Mouse (Mus musculus): ENCODE measurements at regions not wholly inside any gene's neighbourhood (a gene's known extent, or its start where the extent isn't known, plus 50 kb on each side); places are given as distances from the start of the nearest gene placed in this dataset.
A peak's percentile ranks its signal among the peaks of the same experiment; 100 is the strongest.

DNA sequence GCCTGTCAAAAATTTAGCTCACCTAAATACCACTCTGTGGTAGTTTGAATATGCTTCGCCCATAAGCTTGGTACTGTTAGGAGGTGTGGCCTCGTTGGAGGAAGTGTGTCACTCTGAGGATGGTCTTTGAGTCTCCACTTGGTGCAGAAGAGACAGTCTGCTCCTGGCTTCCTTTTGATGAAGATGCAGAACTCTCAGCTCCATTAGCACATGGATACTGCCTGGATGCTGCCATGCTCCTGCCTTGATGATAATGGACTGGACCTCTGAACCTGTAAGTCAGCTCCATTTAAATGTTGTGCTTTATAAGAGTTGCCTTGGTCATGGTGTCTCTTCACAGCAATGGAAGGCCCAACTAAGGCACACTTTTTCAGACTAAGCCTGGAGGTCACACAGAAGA, 56.9 kb upstream of the Pik3r1 start:
- DNase-seq (ENCODE audit: low read depth) = no peak

DNA sequence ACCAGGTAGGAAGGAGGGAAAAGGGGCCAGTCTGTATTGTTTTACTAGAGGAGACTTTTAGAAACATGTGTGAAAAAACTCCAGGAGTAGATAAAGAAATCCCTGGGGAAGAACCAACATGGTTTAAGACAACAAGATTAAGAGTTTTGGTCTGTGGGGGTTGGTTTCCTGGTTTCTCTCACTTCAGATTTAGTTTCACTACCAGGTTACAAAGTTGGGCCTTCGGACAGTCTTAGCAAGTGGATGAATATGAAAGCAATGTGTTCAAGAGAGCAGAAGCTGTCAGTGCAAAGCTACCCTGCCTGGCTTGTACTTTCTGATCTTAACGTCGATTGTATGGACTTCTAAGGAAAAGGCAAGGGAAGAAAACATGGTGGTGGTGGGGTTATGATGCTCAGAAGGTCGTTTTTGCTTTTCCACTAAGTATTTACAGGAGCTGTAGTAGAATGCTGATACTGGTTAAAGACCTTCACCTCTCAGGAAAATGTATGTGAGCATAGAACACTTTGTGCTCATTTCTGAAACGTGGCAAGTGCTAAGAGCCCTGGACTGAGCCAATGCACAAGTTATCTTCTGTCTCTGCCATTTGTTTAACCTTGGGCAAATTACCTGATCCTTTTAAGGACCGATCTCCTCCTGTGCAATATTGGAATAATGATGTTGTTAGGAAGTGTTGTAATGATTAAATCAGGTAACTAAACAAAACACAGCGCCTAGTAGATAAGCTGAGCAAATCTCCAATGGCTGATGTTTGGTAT, 64.0 kb upstream of the Pik3r1 start:
- no peak for DNase-seq (ENCODE audit: low read depth)

DNA sequence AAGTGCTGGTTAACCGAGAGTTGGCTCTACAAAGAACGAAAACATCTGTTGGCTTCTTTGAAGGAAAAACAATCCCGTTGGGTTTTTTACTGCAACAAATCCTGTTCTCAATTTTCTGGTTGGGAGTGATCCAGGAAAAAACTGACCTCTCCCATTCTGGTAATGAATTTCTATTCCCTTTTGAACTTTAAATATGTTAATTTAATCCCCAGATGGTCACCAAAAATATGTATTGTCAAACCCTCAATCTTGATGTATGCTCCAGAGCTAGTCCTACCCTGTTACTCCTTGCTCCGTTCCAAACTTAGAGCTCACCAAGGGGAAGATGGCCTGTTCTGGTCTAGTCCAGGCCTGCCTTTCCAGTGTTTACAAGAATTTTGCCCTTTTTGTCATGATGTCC, 66.5 kb upstream of the Pik3r1 start:
- DNase-seq (ENCODE audit: low read depth) = no peak

DNA sequence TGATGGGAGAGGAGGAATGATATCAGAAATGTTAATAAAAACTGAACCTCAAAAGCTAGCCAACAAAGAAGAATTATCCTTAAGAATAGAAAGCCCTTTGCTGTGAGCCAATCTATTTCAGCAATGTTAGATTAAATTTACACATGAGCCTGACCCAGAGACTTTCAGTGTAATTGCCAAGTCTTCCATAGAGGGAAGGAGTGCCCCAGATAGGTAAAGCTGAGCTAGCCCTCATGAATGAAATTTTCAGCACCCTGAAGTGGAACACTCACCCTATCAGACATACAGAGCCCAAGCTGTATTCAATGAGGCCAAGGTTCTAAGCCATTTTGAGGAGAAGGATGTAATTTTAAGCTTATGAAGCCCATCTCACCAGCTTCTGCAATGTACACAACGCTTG, 69.0 kb upstream of the Pik3r1 start:
- DNase-seq (ENCODE audit: low read depth) = no peak

DNA sequence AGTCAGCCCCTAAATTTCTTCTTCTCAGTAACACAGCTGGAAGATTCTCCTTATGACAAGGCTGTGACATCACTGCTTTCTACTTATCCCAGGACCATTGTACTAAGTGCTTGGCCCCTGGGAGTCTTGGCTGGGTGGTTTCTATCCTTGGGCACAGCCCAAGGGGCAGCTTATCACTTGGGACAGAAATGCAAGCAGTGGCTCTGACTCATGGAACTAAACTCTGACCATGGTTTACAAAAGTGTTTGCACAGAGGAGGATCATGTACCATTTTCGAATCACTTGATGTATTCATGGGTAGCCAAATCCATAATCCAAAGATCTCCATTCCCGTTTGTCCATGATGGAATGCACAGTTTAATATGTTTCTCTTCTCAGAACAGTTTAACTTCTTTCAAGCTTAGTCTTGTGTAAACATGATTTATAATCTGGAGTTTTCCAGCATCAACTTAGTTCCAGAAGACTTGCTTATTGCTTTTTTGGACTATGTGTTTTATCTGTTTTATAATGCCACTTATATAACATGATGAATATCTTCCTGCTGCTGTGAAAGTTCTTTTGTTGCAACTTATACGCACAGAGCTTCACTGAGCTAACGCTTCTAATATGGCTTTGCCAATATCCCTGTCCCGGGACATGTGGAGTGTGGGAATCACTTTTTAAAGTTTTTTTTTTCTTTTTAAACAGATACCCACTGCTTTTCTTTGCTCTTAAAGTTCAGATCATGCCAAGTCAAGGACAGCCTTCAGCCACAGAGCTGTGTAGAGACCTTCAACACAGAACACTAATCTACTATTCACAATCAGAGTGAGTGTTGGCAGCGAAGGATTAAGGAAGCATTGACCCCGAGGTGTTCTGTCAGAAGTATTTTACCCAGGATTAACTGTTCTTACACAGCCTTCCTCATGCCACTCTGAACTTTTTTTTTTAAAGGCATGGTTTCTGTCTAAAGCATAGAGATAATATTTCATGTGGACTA, 76.7 kb upstream of the Pik3r1 start:
- DNase-seq (ENCODE audit: low read depth) = no peak

DNA sequence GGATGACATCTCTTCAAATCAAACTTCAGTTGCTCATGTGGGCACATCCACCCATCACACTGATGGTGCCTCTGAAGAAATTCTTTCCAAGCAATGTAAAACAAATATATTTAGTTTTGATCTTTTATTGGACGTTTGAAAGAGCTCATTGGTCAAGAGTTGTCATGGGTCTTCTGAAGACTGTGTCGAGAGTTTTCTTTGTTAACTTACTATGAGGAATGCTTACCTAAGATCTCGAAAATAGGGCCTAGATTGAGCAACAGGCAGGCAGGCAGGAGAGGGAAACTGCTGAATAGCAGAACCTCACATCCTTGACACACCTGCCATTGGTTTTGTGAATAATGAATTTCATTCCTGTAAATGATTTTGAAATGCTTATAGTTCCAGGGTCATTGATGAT, 78.0 kb upstream of the Pik3r1 start:
- no peak for DNase-seq (ENCODE audit: low read depth)

DNA sequence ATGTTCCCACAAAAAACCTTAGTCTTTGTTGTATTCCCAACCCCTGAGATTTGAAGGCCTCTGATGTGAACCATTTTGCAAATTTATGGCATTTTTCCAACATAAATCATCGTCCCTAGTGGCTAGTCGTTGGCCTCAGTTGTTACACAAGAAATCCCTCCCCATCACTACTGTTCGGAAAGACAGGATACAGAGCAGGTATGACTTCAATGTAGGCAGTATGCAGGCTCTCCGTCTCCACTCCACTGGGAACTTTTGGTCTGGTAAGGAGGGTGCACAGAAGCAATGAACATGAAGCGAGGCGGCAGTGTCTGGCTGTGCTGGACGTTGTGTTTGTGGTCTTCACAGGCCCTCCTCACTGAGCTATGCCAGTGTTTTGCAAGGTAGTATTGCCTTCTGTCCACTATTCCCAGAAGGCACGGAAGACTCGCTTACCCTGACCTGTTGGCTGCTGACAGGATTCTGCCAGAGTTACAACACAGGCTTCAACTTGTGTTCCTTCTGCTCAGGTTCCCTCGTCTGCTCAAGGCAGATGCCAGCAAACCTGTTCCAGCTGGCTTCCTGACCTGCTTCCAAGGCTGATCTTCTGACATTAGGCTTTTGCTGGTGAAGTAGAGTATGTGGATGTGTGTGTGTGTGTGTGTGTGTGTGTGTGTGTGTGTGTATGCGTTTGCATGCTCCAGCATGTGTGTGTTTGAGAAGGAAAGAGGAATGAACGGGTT, 80.0 kb upstream of the Pik3r1 start:
- DNase-seq (ENCODE audit: low read depth) = no peak

DNA sequence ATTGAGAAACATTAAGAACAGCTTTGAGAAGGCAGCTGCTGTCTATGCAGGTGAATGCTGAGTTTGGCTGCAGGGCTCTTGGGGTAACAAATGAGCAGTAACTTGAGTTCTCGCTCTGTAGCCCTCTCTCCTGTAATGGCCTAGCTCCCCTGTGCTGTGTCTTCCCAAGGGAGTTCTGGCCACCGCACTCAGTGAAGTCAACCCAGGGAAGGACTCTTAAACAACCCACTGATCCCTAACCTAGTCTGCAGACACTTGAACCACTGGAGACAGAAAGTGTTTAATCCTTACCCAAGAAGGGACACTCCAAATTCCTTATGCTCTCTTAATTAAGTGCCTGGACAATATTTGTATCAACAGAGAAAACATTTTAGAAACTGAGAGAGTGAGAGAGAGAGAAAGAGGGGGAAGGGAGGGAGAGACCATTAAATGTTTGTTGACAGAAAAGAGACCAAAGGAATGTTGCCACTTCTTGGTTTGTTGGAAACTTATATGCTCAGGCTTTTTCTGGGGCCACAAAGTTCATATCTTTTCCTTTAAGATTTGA, 80.7 kb upstream of the Pik3r1 start:
- DNase-seq (ENCODE audit: low read depth) = no peak

DNA sequence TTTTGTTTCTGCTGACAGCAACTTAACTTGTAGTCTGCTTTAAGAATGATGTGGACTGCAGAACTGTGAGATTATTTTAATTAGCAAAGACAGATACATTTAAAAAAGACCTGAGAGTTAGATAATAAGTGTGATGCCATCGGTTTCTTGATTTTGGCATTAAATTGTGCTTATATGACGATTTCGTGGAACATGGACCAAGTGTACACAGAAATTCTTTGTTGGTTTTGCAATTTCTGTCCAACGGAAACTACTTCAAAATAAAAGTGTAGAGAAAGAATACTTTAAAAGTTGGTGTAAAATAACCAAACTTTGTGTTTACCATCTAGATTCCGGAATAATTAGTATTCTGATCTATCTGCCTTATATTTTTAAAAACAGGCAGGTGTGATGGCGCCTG, 81.4 kb upstream of the Pik3r1 start:
- no peak for DNase-seq (ENCODE audit: low read depth)

DNA sequence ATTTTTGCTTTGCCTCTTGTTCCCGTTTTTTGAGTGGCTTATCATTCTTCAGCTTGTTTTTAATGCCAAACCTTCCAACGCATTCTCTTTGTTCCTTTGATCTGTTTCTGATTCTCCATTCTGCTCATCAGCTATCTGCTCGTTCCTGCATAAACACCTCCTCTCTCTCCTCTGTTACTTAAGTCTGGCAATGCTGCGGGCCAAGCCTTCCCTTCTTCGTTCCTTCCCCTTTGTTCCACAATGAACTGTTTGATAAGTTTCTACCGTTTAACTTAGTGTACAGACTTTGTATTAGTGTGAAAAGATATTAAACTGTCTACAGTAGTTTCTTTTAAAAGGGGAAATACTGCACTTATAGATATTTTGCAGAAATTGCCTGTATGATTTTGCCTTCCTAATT, 83.3 kb upstream of the Pik3r1 start:
- DNase-seq (ENCODE audit: low read depth) = no peak

DNA sequence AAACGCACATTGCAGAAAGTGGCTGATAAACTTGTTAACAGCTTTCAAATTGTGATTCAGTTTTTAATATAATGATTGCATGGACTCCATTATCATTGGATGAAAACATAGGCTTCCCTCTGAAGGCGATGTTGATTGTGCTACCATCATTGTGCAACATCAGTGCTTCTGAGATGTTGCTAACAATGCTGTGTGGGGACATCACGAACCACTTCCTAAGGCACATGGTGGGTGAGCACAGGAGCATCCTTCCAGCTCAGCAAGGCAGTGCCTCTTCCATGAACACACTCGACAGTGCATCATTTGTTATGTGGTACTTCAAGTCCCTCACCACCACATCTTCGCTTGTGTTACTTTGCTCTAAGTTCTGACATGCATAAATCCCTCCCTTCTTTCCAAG, 84.9 kb upstream of the Pik3r1 start:
- peak; percentile 18 for DNase-seq (ENCODE audit: low read depth)

DNA sequence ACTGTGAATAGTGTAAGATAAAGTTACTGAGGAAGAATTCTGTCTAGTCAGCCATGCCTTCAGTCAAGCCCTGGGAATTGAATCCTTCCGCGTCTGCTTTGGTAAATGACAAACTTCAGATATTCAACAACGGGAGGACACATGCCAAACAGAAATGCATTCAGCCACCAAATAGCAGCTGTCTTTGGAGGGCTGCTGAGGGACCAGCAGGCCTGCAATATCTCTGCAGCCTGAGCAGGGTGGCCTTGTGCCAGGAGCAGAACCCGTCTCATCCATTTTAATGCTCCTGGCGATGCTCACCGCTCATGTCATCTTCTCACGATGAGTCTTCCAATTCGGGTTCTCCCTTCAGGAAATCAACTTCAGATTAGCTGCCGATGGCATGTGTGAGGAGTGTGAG, 87.1 kb upstream of the Pik3r1 start:
- DNase-seq (ENCODE audit: low read depth) = no peak

DNA sequence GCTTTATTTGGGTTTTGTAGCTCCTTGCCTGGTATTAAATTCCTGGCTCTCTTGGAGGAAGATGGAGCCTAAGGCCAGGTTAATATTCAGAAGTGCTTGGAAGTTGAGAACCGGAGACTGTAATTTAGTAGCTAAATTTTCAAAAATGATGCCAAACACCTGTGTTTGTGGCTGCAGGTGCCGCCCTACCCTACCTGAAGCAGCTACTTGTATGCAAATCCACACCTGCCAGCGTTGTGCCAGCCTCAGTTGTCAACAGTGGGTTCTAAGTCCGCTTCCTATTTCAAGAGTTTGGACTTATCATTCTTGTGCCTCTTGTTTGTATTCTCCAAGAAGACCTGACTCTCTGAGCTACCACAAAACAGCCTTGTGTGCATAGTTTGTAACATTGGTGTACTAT, 92.7 kb upstream of the Pik3r1 start:
- no peak for DNase-seq (ENCODE audit: low read depth)

DNA sequence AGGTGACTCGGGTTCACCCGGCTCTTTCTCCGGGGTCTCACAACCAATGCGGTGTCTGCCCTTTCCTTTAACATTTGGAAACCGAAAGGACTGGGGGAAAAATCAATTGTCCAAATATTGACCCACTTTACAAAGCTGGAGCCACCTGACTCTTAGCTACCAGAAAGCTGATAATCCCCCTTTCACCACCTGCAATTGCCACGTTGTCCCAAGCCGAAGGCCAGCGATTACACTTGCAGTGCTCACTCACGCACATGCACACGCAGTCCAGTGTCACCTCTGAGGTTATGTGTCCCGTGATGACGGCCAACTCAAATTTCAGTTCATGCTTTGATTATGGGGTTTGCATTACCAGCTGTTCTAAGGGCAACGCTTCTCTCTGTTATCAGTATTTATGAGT, 94.0 kb upstream of the Pik3r1 start:
- DNase-seq (ENCODE audit: low read depth) = no peak

DNA sequence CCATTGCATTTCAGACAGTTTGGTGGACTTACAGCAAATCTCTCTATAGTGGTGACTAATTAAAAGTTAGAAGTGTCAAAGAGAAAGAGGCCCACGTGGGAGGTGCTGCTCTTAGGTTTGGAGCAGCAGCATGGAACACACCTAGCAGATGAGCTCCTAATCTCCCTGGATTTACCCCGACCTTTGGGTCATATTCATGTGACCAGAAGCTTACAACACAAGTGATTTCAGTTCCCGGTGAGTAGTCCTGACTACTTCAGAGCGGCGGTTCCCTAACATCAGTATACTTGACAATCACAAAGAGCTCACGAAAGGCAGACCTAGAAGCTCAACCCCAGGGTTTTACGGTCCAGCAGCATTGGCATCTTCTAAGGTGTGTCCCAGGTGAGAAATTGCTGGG, 95.0 kb upstream of the Pik3r1 start:
- DNase-seq (ENCODE audit: low read depth) = no peak

DNA sequence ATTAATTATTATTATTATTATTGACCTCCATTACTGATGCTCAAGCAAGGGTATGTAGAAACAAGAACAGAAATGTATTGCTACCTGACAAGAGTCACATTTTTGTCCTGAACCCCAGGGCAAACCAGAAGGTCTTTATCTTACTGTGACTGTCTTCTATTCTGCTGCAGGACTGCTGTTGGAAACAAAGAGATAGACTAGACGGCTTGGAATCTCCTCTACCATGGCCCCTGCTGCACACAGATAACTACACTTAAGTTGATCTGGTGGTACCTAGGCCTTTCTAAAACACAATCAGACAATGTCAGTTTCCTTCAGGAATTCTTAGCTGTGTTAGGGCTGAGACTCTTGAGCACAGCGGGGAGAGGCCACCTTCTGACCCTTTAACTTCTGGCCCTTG, 95.6 kb upstream of the Pik3r1 start:
- no peak for DNase-seq (ENCODE audit: low read depth)

DNA sequence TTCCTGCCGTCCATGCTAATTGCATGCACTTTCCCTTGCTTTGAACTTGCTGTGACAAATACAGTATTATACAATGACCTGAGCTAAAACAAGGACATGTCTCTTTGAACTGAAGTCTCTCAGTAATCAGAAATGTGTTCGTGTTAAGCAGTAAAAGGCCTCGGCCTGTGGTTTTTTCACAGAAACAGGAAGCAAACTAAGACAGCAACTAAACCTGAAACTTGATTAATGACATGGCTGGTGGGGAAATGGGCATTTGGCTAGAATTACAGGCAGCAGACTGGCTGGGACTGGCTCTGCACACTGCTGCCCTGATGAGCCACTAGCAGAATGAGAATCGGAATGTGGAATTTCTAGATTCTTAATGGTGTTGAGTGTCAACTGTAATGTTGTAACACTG, 98.8 kb upstream of the Pik3r1 start:
- DNase-seq (ENCODE audit: low read depth) = peak; percentile 85

DNA sequence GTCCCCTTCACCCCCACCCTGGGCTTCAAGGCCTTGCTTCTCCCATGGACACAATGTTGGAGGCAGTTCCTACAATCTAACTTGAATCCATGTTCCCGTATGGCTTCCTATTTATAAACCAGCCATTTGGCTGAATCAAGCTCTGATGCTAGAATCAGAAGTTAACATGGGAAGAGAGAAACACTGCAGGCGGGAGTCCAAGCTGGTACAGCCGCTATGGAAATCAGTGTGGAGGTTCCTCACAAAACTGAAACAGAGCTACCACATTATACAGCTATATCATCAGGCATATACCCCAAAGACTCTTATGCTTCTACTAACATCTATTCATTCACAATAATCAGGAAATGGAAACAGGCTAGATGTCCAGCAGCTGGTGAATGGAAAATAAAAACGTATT, 106.7 kb upstream of the Pik3r1 start:
- no peak for DNase-seq (ENCODE audit: low read depth)

DNA sequence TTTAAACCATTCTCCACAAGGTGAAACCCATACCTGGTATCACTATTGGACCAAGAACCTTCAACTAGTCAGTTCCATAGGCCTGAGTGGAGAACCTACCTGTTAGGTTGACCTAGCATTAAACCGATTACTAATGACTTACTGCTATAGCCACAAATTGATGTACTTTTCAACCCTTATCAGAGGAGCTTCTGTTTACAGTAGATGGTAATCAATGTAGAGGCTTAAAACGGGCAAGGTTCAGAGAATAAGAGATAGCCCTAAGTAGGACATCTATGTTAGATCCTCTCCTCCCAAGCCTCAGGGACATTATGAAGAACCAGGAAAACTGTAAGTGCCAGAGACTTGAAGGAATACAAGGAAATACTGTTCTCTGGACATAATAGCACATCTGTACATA, 108.1 kb upstream of the Pik3r1 start:
- DNase-seq (ENCODE audit: low read depth) = no peak

DNA sequence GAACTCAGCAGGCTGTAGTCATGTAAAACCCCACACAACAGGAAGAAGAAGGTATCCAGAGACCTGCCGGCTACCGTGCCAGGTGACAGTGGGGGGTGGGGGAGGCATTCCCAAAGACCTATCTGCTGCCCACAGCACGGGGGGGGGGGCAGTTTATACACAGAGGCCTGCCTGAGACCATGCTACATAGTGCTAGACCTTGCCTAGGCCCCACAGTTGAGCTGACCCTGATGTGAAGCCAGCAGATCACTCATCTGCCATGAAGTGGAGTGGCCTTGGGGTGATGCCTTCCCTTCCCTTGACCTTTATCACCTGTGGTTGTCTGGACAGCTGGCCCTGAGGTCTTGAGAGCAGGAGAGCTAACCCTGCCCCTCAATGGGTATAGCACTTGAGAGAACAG, 108.6 kb upstream of the Pik3r1 start:
- DNase-seq (ENCODE audit: low read depth) = no peak

DNA sequence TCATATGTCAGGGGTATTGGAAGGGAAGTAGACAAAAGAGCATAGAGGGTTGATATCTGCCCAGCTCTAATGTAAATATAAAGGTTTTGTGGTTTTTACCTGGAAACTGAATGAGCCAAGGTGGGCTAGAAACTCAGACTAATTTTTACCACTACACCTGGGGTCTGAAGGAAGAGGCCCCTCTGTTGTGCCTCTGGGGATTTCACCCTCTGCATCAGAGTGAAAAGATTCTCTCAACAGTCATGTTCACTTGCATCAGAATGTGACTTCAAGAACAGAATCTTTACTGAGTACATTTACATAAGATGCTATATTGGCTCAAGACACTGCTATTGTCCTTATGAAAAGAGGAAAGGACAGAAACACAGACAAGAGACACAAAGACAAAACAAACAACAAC, 110.2 kb upstream of the Pik3r1 start:
- DNase-seq (ENCODE audit: low read depth) = no peak

DNA sequence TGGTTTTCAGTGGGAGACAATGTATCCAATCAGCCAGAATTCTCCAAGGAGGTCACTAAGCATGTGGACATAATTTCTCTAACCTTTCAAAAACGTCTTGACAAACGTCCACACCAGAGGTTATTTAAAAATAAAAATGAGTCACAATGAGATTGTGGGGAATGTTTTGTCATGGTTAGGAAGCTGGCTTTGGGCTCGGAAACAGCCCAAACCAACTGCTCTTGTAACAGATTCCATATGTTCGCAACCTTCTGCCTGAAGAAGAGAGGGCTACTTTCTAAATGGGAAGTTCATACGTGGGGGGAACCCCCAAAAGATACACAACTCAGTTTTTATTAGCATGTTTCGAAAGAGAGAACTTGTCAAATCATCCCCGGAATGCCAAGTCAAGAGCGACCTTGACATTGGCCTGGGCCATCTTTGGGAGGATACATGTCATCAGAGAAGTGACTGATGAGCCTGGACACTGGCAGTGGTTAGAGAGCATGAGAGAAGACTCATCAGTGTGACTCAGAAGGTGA, 111.6 kb upstream of the Pik3r1 start:
- peak; percentile 55 for DNase-seq (ENCODE audit: low read depth)

Data from 416B (cell line).